Comparison of ENCODE assay signal across 14 mouse cellular contexts in the genomic region with DNA sequence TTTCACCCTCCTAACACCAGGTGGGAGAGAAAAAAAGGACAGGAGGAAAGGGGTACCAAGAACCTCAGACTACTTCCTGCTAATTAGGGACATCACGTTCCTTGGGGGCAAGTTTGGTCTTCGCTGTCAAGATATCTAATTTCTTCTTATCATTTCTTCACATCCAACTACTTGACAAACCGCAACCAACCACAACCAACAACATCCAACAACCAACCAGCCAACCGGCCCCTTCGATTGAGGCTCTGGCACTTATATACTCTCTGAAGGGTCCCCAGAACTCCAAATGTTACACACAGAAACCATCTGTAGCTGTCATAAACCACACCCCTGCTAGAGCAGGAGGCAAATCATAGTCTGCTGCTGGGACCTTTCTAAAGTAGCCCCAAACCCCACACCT.
DNase-seq lines count a peak whose midpoint lies in the region; ATAC-seq and TF ChIP-seq lines count a peak whose summit lies in the region.
"Had no signal": no experiment of that assay in that cellular context is flagged by ENCODE, and none has a peak within 500 bp of the region (broad histone marks: within the 10 kb centered on the region; RNA-seq: fewer than 3 reads in every experiment).

No protein-coding gene starts in this region.

- H3K9me3 ChIP-seq in midbrain, embryonic 15.5 days, result no peaks in the 10 kb centered on the region
- H3K9me3 ChIP-seq in midbrain, embryonic 11.5 days (ENCODE audit: control insufficient read depth, low read length), result no peaks in the 10 kb centered on the region
- no peaks in the 10 kb centered on the region for H3K9me3 ChIP-seq in liver, postnatal 0 days (ENCODE audit: low read length)
- H3K9me3 ChIP-seq: intestine, embryonic 15.5 days had no signal

- no peak for DNase-seq in midbrain, embryonic 11.5 days (ENCODE audit: low spot score, missing footprints)
- DNase-seq in liver, postnatal 0 days, result no peak
- DNase-seq in thymus, postnatal 25 days, result peak; percentile 25
- DNase-seq in cerebellum, adult 18-20 months, result no peak
- DNase-seq in kidney, postnatal 25 days, result no peak
- DNase-seq: cerebellum, adult 9-11 months; heart, adult 2 months; heart, postnatal 14 days; kidney, postnatal 14 days; layer of hippocampus, postnatal 36 days had no signal

- H3K27me3 ChIP-seq in midbrain, embryonic 15.5 days (replicated peaks), result no peaks in the 10 kb centered on the region
- no peaks in the 10 kb centered on the region for H3K27me3 ChIP-seq in midbrain, embryonic 11.5 days (ENCODE audit: control insufficient read depth, insufficient read depth, low read length)
- no peaks in the 10 kb centered on the region for H3K27me3 ChIP-seq in liver, postnatal 0 days (ENCODE audit: insufficient read depth, low read length)
- H3K27me3 ChIP-seq: intestine, embryonic 15.5 days; Patski had no signal

- H3K4me1 ChIP-seq in midbrain, embryonic 15.5 days, result peaks cover 7% of the 10 kb centered on the region; the same call in 1 of the 2 replicates
- no peaks in the 10 kb centered on the region for H3K4me1 ChIP-seq in midbrain, embryonic 11.5 days (ENCODE audit: control insufficient read depth, insufficient read depth, low read length)
- no peaks in the 10 kb centered on the region for H3K4me1 ChIP-seq in cortical plate, adult 2 months (ENCODE audit: control insufficient read depth, insufficient read depth, low read length)
- H3K4me1 ChIP-seq in liver, postnatal 0 days (ENCODE audit: insufficient read depth), result no peaks in the 10 kb centered on the region
- H3K4me1 ChIP-seq: intestine, embryonic 15.5 days had no signal

- H3K27ac ChIP-seq in midbrain, embryonic 15.5 days, result peak overlapping the region; percentile 14; the same call in 1 of the 2 replicates
- H3K27ac ChIP-seq in midbrain, embryonic 11.5 days (ENCODE audit: low read depth, low read length), result no peak overlapping the region
- H3K27ac ChIP-seq in cortical plate, adult 2 months (ENCODE audit: insufficient read depth, low read length), result peak overlapping the region; percentile 34; the same call in 1 of the 2 replicates
- H3K27ac ChIP-seq in liver, postnatal 0 days (ENCODE audit: low read depth), result no peak overlapping the region
- H3K27ac ChIP-seq: heart, adult 2 months; intestine, embryonic 15.5 days had no signal

- no peak overlapping the region for H3K4me3 ChIP-seq in midbrain, embryonic 15.5 days
- no peak overlapping the region for H3K4me3 ChIP-seq in midbrain, embryonic 11.5 days (ENCODE audit: low read depth, low read length)
- H3K4me3 ChIP-seq in cortical plate, adult 2 months (ENCODE audit: insufficient read depth, low read length), result no peak overlapping the region
- H3K4me3 ChIP-seq in liver, postnatal 0 days (ENCODE audit: low read depth, low read length), result no peak overlapping the region
- H3K4me3 ChIP-seq: heart, adult 2 months; intestine, embryonic 15.5 days had no signal

- no peak overlapping the region for H3K4me2 ChIP-seq in midbrain, embryonic 15.5 days
- no peak overlapping the region for H3K4me2 ChIP-seq in midbrain, embryonic 11.5 days
- H3K4me2 ChIP-seq in liver, postnatal 0 days (ENCODE audit: low read depth, low read length), result no peak overlapping the region
- H3K4me2 ChIP-seq: intestine, embryonic 15.5 days had no signal

- peak; percentile 87 for TF ChIP-seq EP300 in liver, postnatal 0 days (IDR thresholded peaks at IDR 0.05; ENCODE audit: low read depth)

- TF ChIP-seq POLR2A in cortical plate, adult 2 months (IDR thresholded peaks at IDR 0.05; ENCODE audit: extremely low read depth, insufficient read depth, low read length), result no peak

- WGBS in midbrain, embryonic 15.5 days, result 93% methylated on average over 5 of the region's 5 CpGs
- WGBS in midbrain, embryonic 11.5 days, result 92% methylated on average over 5 of the region's 5 CpGs
- 53% methylated on average over 5 of the region's 5 CpGs for WGBS in liver, postnatal 0 days (ENCODE audit: insufficient replicate concordance)

- TF ChIP-seq CTCF in cortical plate, adult 2 months (IDR thresholded peaks at IDR 0.05; ENCODE audit: extremely low read depth, insufficient read depth, low read length), result no peak
- no peak for TF ChIP-seq CTCF in liver, postnatal 0 days (IDR thresholded peaks at IDR 0.05; ENCODE audit: low read depth)

- no peak overlapping the region for H3K9ac ChIP-seq in midbrain, embryonic 15.5 days
- H3K9ac ChIP-seq in midbrain, embryonic 11.5 days (ENCODE audit: low read length), result no peak overlapping the region
- no peak overlapping the region for H3K9ac ChIP-seq in liver, postnatal 0 days (replicated peaks)
- H3K9ac ChIP-seq: intestine, embryonic 15.5 days had no signal

- H3K36me3 ChIP-seq in midbrain, embryonic 15.5 days (replicated peaks), result no peaks in the 10 kb centered on the region
- no peaks in the 10 kb centered on the region for H3K36me3 ChIP-seq in midbrain, embryonic 11.5 days (ENCODE audit: control insufficient read depth, insufficient read depth, low read length)
- no peaks in the 10 kb centered on the region for H3K36me3 ChIP-seq in liver, postnatal 0 days (replicated peaks; ENCODE audit: insufficient read depth, low read length)
- H3K36me3 ChIP-seq: intestine, embryonic 15.5 days had no signal

- no peak for ATAC-seq in midbrain, embryonic 15.5 days (replicated peaks)
- ATAC-seq in midbrain, embryonic 11.5 days (ENCODE audit: low FRiP score), result no peak
- ATAC-seq in liver, postnatal 0 days, result peak; percentile 83
- ATAC-seq: intestine, embryonic 15.5 days had no signal

Comparison
In these comparisons a context has a peak if more than half of its experiments do, and no peak if none do; other contexts are left out.
1. H3K27ac ChIP-seq: peak in midbrain, embryonic 15.5 days (single experiment) and cortical plate, adult 2 months (single experiment); none in midbrain, embryonic 11.5 days (single experiment) and liver, postnatal 0 days (single experiment).